Mouse (Mus musculus): ENCODE measurements around the gene Ugt1a8. TPM values are rescaled to one million over a fixed set of nuclear protein-coding genes. Genes with fewer than 3 reads are reported as not detected.

Gene Ugt1a8
- total RNA-seq, 2 experiments from 2014 or later: not detected

GRCm38 (mm10) chr1:88258361-88258760 lies 170.7 kb downstream of the Ugt1a8 start:
- no peak for DNase-seq (ENCODE audit: low spot score in 2 of 2)

DNA sequence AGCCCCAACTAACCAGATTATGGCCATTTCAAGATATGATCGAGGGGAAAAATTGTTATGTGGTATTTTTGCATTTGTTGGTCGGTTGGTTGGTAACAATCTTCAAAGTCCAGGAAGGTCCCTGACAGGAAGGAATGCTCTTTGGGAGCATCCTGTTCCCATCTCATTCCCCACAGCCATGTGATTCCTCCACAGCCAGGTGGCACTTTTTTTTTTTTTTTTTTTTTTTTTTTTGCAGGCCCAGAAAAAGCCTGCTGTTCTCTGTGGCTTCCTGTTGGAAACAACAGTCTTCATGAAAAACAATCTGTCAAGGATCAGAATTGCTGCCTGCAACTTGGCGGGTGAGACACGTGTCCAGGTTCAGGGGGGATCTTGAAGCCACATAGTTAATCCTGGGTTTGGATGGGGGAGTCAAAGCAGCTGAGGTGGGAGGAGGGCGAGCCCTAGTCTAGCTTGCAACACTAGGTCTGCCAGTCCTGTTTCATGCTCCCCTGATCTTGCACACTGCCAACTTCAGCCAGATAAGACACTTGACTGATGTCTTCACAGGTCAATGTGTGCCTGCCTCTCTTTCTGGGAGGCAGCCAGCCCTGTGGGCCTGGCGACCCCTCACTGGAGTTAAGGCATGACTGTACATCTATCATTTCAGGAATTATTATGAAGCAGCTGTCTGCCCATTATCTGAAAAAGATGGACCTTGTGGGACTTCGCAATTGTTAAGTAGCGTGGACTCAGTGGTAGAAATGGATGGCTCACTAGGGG lies 171.4 kb downstream of the Ugt1a8 start:
- no peak for DNase-seq (ENCODE audit: low spot score in 2 of 2)

DNA sequence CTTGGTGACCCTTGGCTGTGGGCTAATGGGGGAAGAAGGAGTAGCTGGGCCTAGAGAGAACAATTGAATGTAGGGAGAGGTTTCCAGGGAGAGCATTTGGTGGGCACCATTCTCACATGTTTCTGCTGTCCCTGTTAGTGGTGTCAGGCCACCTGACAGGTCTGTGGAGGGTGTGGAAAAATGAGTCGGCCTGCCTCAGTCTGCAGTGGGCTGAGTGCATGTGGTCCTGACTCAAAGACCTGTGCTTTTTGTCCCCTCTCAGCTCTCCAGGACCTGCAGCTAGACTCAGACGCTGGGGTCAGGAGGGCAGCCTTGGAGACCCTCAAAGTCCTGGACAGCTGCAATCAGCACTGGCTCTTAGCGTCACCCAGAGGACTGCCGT lies 172.0 kb downstream of the Ugt1a8 start:
- no peak for DNase-seq (ENCODE audit: low spot score in 2 of 2)

DNA sequence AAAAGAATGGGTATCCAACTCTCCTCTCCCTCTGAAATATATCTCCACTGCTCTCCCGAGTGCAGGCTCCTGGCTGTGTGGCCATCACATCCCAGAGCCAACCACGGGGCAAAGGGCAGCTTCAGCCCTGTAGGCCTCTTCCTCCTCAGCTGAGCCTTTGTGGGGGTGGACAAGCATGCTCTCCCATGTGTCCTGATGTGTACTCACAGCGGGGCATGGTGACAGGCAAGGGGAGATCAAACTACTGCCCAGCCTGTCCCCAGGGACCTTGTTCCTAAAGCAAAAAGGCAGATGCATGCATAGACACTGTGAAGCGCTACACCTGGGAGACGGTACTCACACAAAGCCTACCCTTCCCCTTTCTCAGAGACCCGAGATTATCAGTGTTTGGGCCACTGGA lies 172.5 kb downstream of the Ugt1a8 start:
- DNase-seq (ENCODE audit: low spot score in 2 of 2): no peak

DNA sequence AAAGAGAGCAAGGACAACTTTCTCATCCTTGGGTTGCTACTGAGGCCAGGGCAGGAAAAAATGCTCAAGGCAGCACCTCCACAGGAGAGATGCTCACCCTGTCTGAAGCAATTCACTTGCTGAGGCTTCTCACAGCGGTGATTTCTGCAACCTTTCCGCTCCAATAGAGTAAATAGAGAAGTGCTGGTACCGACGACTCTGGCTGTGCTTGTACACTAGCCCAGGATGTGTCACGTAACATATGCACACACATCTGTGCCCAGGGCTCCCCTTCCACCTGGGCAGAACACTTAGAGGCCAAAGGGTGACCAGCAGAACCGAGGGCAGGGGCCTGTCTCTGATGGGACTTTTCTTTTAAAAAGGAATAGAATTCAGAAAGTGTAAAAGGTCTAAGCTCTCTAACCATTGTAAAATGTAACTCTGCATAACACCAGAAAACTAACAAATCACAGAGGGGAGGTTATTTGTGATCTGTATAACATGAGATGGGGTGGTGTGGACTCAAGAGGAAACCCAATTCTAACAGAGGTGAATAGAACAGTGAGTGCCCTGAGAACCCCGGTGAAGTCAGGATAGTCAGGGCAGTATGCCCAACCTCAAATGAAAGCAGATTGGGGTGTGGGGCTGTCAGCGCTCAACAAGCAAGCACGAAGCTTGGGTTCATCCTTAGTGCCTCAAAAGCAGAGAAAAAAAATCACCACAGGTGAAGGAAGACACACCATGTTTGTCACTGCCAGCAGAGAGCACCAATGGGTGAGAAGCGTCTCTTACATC lies 173.2 kb downstream of the Ugt1a8 start:
- no peak for DNase-seq (ENCODE audit: low spot score in 2 of 2)

DNA sequence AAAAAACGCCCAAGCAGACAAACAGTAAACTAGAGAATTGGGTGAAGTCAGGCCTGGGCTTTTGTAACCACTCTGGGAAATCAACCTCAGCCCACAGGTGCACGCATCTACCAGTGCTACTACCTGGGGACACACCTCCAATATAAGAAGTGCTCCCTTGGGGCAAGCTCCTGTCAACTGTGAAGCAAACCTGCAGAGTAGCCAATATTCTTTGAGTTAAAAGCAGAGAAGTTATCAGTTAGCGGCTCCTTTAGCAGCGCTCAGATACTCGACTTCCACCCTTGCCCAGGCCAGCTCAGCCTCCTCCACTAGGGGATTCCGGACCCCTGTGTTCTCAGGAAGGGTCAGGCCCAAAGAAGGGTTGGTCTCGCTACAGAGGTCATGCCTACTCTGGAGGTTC lies 174.1 kb downstream of the Ugt1a8 start:
- no peak for DNase-seq (ENCODE audit: low spot score in 2 of 2)

- DNase-seq (ENCODE audit: low spot score in 2 of 2): peak; percentile 72 to 73
Observed at GRCm38 (mm10) chr1:88262255-88262654, 174.6 kb downstream of the Ugt1a8 start.

- DNase-seq (ENCODE audit: low spot score in 2 of 2): no peak
Observed at GRCm38 (mm10) chr1:88262961-88263360, 175.3 kb downstream of the Ugt1a8 start.

GRCm38 (mm10) chr1:88263778-88264177 lies 176.2 kb downstream of the Ugt1a8 start:
- DNase-seq (ENCODE audit: low spot score in 2 of 2): no peak

DNA sequence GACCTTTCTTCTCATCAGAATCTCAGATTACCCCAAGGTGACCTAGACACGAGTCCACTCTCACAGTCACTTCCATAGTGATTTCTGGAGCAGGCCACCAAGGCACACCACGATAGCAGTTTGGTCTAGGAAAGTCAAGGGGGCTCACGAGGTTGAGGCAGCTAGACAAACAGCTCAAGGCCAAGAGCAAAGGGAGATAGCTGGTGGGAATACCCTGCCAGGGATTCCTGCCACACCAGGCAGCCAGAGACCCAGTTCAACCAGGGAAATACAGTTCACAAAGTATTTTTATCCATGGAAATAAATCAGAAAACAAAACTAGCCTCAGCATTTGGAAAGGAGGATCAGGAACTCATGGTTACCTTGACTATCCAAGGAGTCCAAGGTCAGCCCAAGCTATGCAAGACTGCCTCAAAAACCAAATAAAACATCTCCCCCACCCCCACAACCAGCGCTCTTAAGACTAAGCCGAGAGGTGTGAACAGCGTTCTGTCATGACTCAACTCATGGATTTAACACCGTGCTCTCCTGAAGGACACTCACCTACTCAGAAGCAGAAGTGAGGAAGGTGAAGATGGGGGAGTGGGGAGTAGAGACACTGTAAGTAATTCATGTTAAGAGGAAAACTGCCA lies 176.7 kb downstream of the Ugt1a8 start:
- DNase-seq (ENCODE audit: low spot score in 2 of 2): no peak

DNA sequence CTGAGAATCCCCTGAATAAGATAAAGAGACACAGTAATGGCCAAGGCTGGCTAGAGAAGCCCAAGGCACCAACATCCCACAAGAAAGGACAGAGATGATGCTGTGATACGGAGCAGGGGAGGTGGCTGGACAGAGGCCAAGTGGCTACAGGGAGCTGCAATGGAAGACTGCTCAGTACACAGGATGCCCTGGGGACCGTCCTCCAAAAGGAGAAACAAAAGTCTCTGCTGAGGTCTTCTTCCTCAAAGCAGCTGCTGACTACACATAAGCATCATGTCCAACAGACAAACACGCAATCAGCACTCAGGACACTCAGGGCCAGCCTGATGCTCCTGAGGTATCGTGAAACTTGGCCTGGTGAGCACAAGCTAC lies 177.2 kb downstream of the Ugt1a8 start:
- DNase-seq (ENCODE audit: low spot score in 2 of 2): no peak

DNA sequence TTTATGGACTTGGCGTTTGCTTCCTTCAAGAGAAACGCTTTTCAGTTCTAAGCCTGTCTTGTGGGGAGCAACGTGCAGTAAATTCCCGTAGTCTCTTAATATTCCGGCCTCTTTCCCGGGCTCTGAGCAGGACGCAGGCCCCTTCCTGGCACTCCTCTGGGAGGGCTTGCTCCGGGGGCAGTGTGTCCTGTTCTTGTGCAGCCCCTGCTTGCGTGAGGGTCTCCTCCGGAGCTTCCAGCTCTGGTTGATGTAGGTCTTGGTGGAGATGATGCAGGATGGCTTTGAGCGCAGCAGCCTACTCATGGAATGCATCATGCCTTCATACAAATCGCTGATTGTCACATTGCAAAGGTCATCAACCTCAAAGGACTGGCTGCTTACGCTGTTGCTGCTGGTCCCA lies 178.5 kb downstream of the Ugt1a8 start:
- no peak for DNase-seq (ENCODE audit: low spot score in 2 of 2)

DNA sequence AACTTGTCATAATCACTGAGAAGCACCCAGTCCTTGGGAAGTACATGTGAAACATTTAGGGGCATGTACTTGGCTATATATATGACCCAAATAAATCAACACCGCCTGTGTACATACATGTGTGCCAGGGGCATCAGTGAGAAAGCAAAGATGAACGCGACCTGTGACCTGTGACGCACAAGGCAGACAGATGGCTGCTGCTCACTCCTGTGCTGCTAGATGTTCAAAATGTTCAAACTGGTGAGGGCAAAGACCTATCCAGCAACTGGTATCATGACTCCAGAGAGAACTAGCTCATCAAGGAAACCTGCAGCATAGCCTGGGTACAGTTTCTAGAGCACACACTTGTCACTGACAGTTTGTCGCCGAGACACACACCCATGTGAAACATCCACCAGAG lies 179.9 kb downstream of the Ugt1a8 start:
- no peak for DNase-seq (ENCODE audit: low spot score in 2 of 2)

GRCm38 (mm10) chr1:88268070-88268469 lies 180.5 kb downstream of the Ugt1a8 start:
- DNase-seq (ENCODE audit: low spot score in 2 of 2): no peak

Other genes with a start within 250 kb of the Ugt1a8 start
- 10 to 100 TPM; 54.6 to 74.6 TPM for gene Dgkd, start 234.5 kb upstream of the Ugt1a8 start, total RNA-seq (2021)
- 10 to 100 TPM; 19.8 to 21.4 TPM for gene Usp40, start 79.3 kb upstream of the Ugt1a8 start, total RNA-seq (2021)
- under 1 TPM in 1 of 2 experiments, not detected in 1; 0.20 TPM for gene Ugt1a10, start 32.4 kb upstream of the Ugt1a8 start, total RNA-seq (2021)
- gene Ugt1a9, start 17.0 kb upstream of the Ugt1a8 start, total RNA-seq (2021): not detected
- 1 to 10 TPM; 1.8 to 3.6 TPM for gene Ugt1a7c, start 7.2 kb downstream of the Ugt1a8 start, total RNA-seq (2021)
- 10 to 100 TPM in 1 of 2 experiments, 1 to 10 TPM in 1; 3.5 to 12.0 TPM for gene Ugt1a6b, start 15.4 kb downstream of the Ugt1a8 start, total RNA-seq (2021)
- 10 to 100 TPM in 1 of 2 experiments, 1 to 10 TPM in 1; 9.8 to 20.9 TPM for gene Ugt1a6a, start 47.0 kb downstream of the Ugt1a8 start, total RNA-seq (2021)
- gene Ugt1a5, start 78.2 kb downstream of the Ugt1a8 start, total RNA-seq (2021): under 1 TPM in 1 of 2 experiments, not detected in 1; 0.26 TPM
- 1 to 10 TPM in 1 of 2 experiments, not detected in 1; 1.3 TPM for gene Ugt1a2, start 112.8 kb downstream of the Ugt1a8 start, total RNA-seq (2021)
- 1 to 10 TPM; 2.2 to 3.1 TPM for gene Dnajb3, start 118.0 kb downstream of the Ugt1a8 start, total RNA-seq (2021)
- 10 to 100 TPM in 1 of 2 experiments, under 1 TPM in 1; 0.22 to 77.3 TPM for gene Ugt1a1, start 124.1 kb downstream of the Ugt1a8 start, total RNA-seq (2021)
- gene Mroh2a, start 139.2 kb downstream of the Ugt1a8 start, total RNA-seq (2021): under 1 TPM; 0.33 to 0.51 TPM
- gene Hjurp, start 189.8 kb downstream of the Ugt1a8 start, total RNA-seq (2021): 10 to 100 TPM; 21.7 to 27.4 TPM
- not detected for gene Trpm8, start 189.8 kb downstream of the Ugt1a8 start, total RNA-seq (2021)